Mouse (Mus musculus) layer of hippocampus, adult 18-20 months (tissue): ENCODE results near the gene Chil1. TPM values are rescaled to one million over a fixed set of nuclear protein-coding genes. Genes with fewer than 3 reads are reported as not detected.

Source experiments
- DNase-seq, 2 experiments: peaks; one replicate each; pipeline ENCODE4 v3.0.0; 2022; ENCODE audit warnings: low spot score in 2 of 2
- total RNA-seq, 2 experiments: library from RNA; stranded (reverse); gene quantifications; 2 replicates each; pipeline ENCODE4 v1.2.3; 2021

The Chil1 gene
- total RNA-seq, 2 experiments from 2014 or later, result 17.2 to 22.4 TPM

- no peak for DNase-seq
Observed at GRCm38 (mm10) chr1:134229806-134230575, 48.0 kb downstream of the Chil1 start.

GRCm38 (mm10) chr1:134230638-134231228 lies 48.8 kb downstream of the Chil1 start:
- no peak for DNase-seq

GRCm38 (mm10) chr1:134231270-134231669 lies 49.3 kb downstream of the Chil1 start:
- no peak for DNase-seq

- DNase-seq, result no peak
Observed at GRCm38 (mm10) chr1:134231681-134232080, 49.7 kb downstream of the Chil1 start.

- DNase-seq, result no peak
Observed at GRCm38 (mm10) chr1:134232326-134232725, 50.4 kb downstream of the Chil1 start.

- DNase-seq, result peak; percentile 52 to 71
Observed at GRCm38 (mm10) chr1:134232778-134233531, 51.0 kb downstream of the Chil1 start.

GRCm38 (mm10) chr1:134233681-134234454 lies 51.9 kb downstream of the Chil1 start:
- DNase-seq, result no peak

GRCm38 (mm10) chr1:134234455-134235390 lies 52.7 kb downstream of the Chil1 start:
- DNase-seq, result peak; percentile 67 to 83

GRCm38 (mm10) chr1:134235391-134235921 lies 53.5 kb downstream of the Chil1 start, which contains the start of gene Adora1:
Adora1 (minus strand) TSS chr1:134235431.
- DNase-seq, result no peak

GRCm38 (mm10) chr1:134236142-134236541 lies 54.2 kb downstream of the Chil1 start:
- DNase-seq, result no peak

GRCm38 (mm10) chr1:134237438-134237837 lies 55.5 kb downstream of the Chil1 start:
- no peak for DNase-seq

Other genes starting within 250 kb of the Chil1 start
- 1 to 10 TPM; 3.9 to 5.2 TPM for gene Fmod, start 144.9 kb upstream of the Chil1 start, total RNA-seq
- 10 to 100 TPM; 16.6 to 24.9 TPM for gene Btg2, start 103.1 kb upstream of the Chil1 start, total RNA-seq
- under 1 TPM in 1 of 2 experiments, not detected in 1; 0.17 TPM for gene Chit1, start 70.9 kb upstream of the Chil1 start, total RNA-seq
- not detected for gene Mybph, start 11.3 kb downstream of the Chil1 start, total RNA-seq
- 100 to 1,000 TPM; 212 to 220 TPM for gene Adora1, start 53.3 kb downstream of the Chil1 start, total RNA-seq
- not detected for gene Myog, start 107.8 kb downstream of the Chil1 start, total RNA-seq
- 10 to 100 TPM; 66.5 to 68.4 TPM for gene Ppfia4, start 150.8 kb downstream of the Chil1 start, total RNA-seq
- 10 to 100 TPM; 60.3 to 71.7 TPM for gene Tmem183a, start 179.8 kb downstream of the Chil1 start, total RNA-seq
- not detected for gene 4933406M09Rik, start 203.8 kb downstream of the Chil1 start, total RNA-seq
- gene Cyb5r1, start 223.4 kb downstream of the Chil1 start, total RNA-seq, result 10 to 100 TPM; 30.1 to 33.0 TPM
- gene Adipor1, start 233.2 kb downstream of the Chil1 start, total RNA-seq, result 10 to 100 TPM; 58.0 to 60.7 TPM